Mouse (Mus musculus): Measurements from ENCODE around the gene Trex1.

GRCm38 (mm10) chr9:109098969-109099368 lies 39.4 kb upstream of the Trex1 start:
- no peak for TF ChIP-seq CTCF (IDR thresholded peaks at IDR 0.05)
- no peak for TF ChIP-seq EP300 (IDR thresholded peaks at IDR 0.05)
